Mouse (Mus musculus) cortical plate, adult 2 months (tissue): ENCODE results near the gene Gins3. TPM values are rescaled to one million over a fixed set of nuclear protein-coding genes. Genes with fewer than 3 reads are reported as not detected.

Experiments
- H3K27ac ChIP-seq: fragments of 200-500 bp; 2 replicates; pipeline ENCODE4 v1.5.1; 2012; ENCODE audit warnings: low read length, control low read depth, inconsistent platforms; ENCODE audit not compliant: insufficient read depth
- H3K4me1 ChIP-seq: fragments of 200-500 bp; 2 replicates; pipeline ENCODE4 v1.6.1; 2011; ENCODE audit warnings: low read length; ENCODE audit not compliant: control insufficient read depth, insufficient read depth
- H3K4me3 ChIP-seq: fragments of 200-500 bp; 2 replicates; pipeline ENCODE4 v1.5.1; 2011; ENCODE audit warnings: mild to moderate bottlenecking, low read length, control low read depth; ENCODE audit not compliant: insufficient read depth
- CTCF ChIP-seq: fragments of 200-500 bp; IDR thresholded peaks from 2 replicates; pipeline ENCODE4 v1.5.1; 2011; ENCODE audit warnings: mild to moderate bottlenecking, control low read depth, low read length; ENCODE audit not compliant: insufficient read depth; ENCODE audit errors: extremely low read depth
- POLR2A ChIP-seq: fragments of 200-500 bp; IDR thresholded peaks from 2 replicates; pipeline ENCODE4 v1.6.1; 2011; ENCODE audit warnings: mild to moderate bottlenecking, low read length, control low read depth; ENCODE audit not compliant: insufficient read depth; ENCODE audit errors: extremely low read depth
- polyA plus RNA-seq: library from polyadenylated mRNA; depleted of rRNA; stranded (reverse); fragments of >200 nt; gene quantifications from 2 replicates; pipeline ENCODE4 v1.2.3, GENCODE M21; 2012; rRNA removed

Gene Gins3
- 1.6 and 1.8 TPM in 2 replicates for polyA plus RNA-seq

DNA sequence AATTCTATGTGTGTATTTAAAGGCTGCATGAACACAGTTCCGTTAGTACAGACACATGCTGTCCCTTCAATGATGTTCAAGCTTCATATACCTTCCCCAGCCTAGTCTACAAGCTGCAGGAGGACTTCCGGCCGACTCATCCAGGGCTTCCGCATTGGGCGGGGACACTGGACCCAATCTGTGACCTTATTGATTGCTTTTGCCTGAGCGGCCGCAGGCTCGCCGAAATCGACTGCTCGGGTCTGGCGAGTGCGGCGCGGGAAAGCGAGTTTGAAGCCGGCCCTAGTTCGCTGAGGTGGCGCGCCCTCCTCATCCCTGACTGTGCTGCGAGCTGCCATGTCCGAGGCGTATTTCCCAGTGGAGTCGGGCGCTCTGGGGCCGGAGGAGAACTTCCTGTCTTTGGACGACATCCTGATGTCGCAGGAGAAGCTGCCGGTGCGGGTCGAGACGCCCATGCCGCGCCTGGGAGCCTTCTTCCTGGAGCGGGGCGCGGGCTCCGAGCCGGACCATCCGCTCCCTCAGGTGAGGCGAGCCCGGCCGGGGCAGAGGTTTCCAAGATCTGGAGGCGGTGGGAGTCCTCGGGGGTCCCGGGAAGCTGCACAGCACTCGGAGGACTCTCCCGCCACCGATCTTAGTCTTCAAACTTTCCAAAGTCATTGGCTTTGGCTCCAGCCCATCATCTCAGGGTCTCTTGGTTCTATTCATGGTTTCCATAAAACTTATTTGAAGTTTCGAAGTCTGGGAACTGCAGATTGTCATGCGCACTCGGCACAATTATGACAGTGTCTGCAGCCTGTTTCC is at the start of gene Gins3:
Gene Gins3, plus strand, starts transcription at position 192 of the 801 bp plus-strand sequence.
- Histone ChIP-seq H3K4me1 (no peaks in the 10 kb centered on the region; the same call in 1 of the 2 replicates), H3K4me3 (peak within 1 kb of the TSS; percentile 71), H3K27ac (no peak within 1 kb of the TSS)
- no peak for TF ChIP-seq CTCF
- 0 out of 2 replicates have a peak, but pooled peaks have one; percentile 17 for TF ChIP-seq POLR2A

- peaks cover 13% of the 10 kb centered on the region for H3K4me1 ChIP-seq
- TF ChIP-seq POLR2A (no peak), CTCF (no peak)
- no peak overlapping the region for H3K4me3 ChIP-seq
- H3K27ac ChIP-seq: peak overlapping the region; percentile 74; the same call in 1 of the 2 replicates
Observed at GRCm38 (mm10) chr8:95587339-95587738, 45.9 kb upstream of the Gins3 start.

GRCm38 (mm10) chr8:95589282-95589681 is 44.0 kb upstream of the Gins3 start:
- Histone ChIP-seq H3K4me3 (no peak overlapping the region), H3K4me1 (peaks cover 13% of the 10 kb centered on the region), H3K27ac (0 out of 2 replicates have a peak overlapping the region, but pooled peaks have one; percentile 6)
- no peak for TF ChIP-seq CTCF
- TF ChIP-seq POLR2A: no peak

DNA sequence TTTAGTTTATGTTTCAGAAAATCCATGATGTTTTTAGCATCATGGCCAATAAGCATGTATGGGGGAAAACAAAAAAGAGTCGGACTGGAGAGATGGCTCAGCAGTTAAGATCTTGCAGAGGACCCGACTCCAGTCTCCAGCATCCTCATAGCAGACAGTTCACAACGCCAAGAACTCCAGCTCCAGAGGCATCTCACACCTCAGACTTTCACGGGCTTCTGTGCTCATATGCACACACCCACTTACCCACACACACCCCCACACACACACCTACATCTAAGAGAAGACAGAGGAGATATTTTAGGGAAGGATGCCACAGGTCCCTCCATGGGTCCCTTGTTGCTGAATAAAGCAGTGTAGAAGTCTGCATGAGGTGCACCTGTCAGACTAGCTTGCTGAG is 42.7 kb upstream of the Gins3 start:
- H3K27ac ChIP-seq: no peak overlapping the region
- peaks cover 13% of the 10 kb centered on the region for H3K4me1 ChIP-seq
- no peak overlapping the region for H3K4me3 ChIP-seq
- TF ChIP-seq POLR2A (no peak), CTCF (no peak)

DNA sequence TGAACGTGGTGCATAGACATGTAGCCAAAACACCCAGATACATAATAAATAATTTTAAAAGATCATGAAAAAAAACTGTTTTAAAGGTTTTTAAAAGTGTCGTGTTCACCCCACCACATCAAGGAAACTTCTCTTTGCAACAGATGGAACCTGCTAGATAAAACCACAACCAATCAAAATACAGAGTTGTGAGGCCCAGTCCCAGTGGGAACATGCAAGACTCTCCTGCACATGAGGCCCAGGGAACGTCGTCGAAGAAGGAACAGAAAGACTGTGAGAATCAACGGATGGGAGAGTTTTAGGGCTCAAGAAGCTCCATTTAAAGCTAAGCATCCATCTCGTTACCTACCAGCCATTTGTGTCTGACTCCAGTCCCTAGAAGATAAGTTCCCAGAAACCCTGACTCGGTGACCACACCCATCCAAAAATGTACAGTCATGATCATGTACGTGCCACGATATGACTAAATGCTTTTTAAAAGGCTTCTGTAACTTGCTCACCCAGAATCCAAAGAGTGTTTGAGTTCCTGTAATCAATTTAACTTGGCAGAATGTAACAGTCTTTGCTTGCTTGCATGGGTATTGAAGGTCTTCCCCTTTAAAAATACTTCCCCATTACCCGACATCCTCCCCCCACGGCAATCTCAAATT is 41.0 kb upstream of the Gins3 start:
- no peak for TF ChIP-seq CTCF
- no peak for TF ChIP-seq POLR2A
- H3K4me3 ChIP-seq: no peak overlapping the region
- H3K4me1 ChIP-seq: peaks cover 10% of the 10 kb centered on the region
- H3K27ac ChIP-seq: no peak overlapping the region

GRCm38 (mm10) chr8:95593439-95594393 is 39.5 kb upstream of the Gins3 start:
- no peak for TF ChIP-seq CTCF
- TF ChIP-seq POLR2A: 0 out of 2 replicates have a peak, but pooled peaks have one; percentile 14
- H3K4me1 ChIP-seq: 0 out of 2 replicates have a peak, but pooled peaks cover 3% of the 10 kb centered on the region
- H3K27ac ChIP-seq: no peak overlapping the region
- no peak overlapping the region for H3K4me3 ChIP-seq

- no peak overlapping the region for H3K27ac ChIP-seq
- H3K4me3 ChIP-seq: no peak overlapping the region
- 0 out of 2 replicates have a peak, but pooled peaks cover 3% of the 10 kb centered on the region for H3K4me1 ChIP-seq
- TF ChIP-seq POLR2A (no peak), CTCF (no peak)
Observed at GRCm38 (mm10) chr8:95595131-95595530, 38.1 kb upstream of the Gins3 start.

- Histone ChIP-seq H3K4me1 (no peaks in the 10 kb centered on the region), H3K4me3 (no peak overlapping the region), H3K27ac (no peak overlapping the region)
- no peak for TF ChIP-seq POLR2A
- no peak for TF ChIP-seq CTCF
Observed at GRCm38 (mm10) chr8:95596841-95597241, 36.4 kb upstream of the Gins3 start.

- Histone ChIP-seq H3K4me1 (no peaks in the 10 kb centered on the region), H3K4me3 (no peak overlapping the region), H3K27ac (no peak overlapping the region)
- TF ChIP-seq POLR2A (no peak), CTCF (peak; percentile 86)
Observed at GRCm38 (mm10) chr8:95599861-95600260, 33.4 kb upstream of the Gins3 start.
